Mouse (Mus musculus) stomach, postnatal 0 days (tissue): ENCODE measurements around the gene Nfib.

Experiments
- CTCF ChIP-seq: IDR thresholded peaks from 2 replicates; pipeline ENCODE4 v1.5.1; 2016; ENCODE audit warnings: antibody characterized with exemption, low read depth, mild to moderate bottlenecking, moderate library complexity
- EP300 ChIP-seq: optimal IDR thresholded peaks from 2 replicates; pipeline ENCODE3; 2016; ENCODE audit warnings: antibody characterized with exemption

GRCm38 (mm10) chr4:82508281-82508687 is 197.3 kb downstream of the Nfib start:
- TF ChIP-seq CTCF = no peak
- no peak for TF ChIP-seq EP300
